ENCODE assay signal across 10 mouse cellular contexts in the genomic region with DNA sequence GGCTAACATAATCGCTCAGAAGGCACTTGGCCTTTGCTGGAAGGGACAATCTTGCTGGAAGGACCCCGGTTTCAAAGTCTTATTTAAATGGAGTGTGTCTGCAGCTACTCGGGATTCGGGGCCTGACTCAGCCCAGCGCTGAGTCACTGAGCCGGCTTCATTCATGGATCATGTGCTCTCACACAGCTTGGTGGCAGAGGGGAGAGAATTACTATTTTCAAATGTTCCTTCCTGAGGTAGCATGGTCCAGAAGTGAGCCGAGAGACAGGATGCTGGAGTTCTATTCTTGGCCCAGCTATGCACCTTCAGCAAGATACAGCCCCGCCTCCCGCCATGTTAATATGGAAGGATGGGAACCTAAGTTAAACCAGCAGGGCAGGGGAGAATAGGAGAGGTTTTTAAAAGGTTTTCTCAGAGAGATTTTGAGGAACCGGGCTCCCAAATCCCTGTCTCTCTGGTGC. TPM values are rescaled to one million over a fixed set of nuclear protein-coding genes. Genes with fewer than 3 reads are reported as not detected.
DNase-seq lines count a peak whose midpoint lies in the region; ATAC-seq lines count a peak whose summit lies in the region.
"Had no signal": no experiment of that assay in that cellular context is flagged by ENCODE, and none has a peak within 500 bp of the region (broad histone marks: within the 10 kb centered on the region; RNA-seq: fewer than 3 reads in every experiment).

No protein-coding gene starts in this region.

- H3K4me2 ChIP-seq in hindbrain, embryonic 11.5 days (replicated peaks; ENCODE audit: low read depth, low read length), result no peak overlapping the region
- peak overlapping the region; percentile 13; the same call in 1 of the 2 replicates for H3K4me2 ChIP-seq in midbrain, embryonic 13.5 days (replicated peaks)
- H3K4me2 ChIP-seq: stomach, embryonic 15.5 days had no signal

- no peak overlapping the region for H3K4me3 ChIP-seq in hindbrain, embryonic 11.5 days (ENCODE audit: low read depth, low read length)
- no peak overlapping the region for H3K4me3 ChIP-seq in midbrain, embryonic 13.5 days (replicated peaks)
- H3K4me3 ChIP-seq: stomach, embryonic 15.5 days had no signal

- peak; percentile 52 for DNase-seq in MN1 (ENCODE audit: low spot score)
- peak; percentile 82 for DNase-seq in cerebellum, adult 9-11 months
- peak; percentile 41 for DNase-seq in hindbrain, embryonic 11.5 days (ENCODE audit: low spot score)
- no peak for DNase-seq in gastrocnemius, adult 8-10 months (ENCODE audit: low spot score in 2 of 2)
- no peak for DNase-seq in thymus, postnatal 14 days
- DNase-seq in c-Kit-positive CD71-positive TER-119-positive erythroid progenitor cells, embryonic 14.5 days (ENCODE audit: low spot score), result no peak
- no peak for DNase-seq in testis, postnatal 10 days (ENCODE audit: low spot score)

- peaks cover 4% of the 10 kb centered on the region; the same call in 1 of the 2 replicates for H3K4me1 ChIP-seq in hindbrain, embryonic 11.5 days (replicated peaks; ENCODE audit: control insufficient read depth, insufficient read depth, low read length)
- H3K4me1 ChIP-seq in midbrain, embryonic 13.5 days (replicated peaks), result peaks cover 52% of the 10 kb centered on the region
- H3K4me1 ChIP-seq: stomach, embryonic 15.5 days had no signal

- no peak overlapping the region for H3K9ac ChIP-seq in hindbrain, embryonic 11.5 days (ENCODE audit: low read depth, low read length)
- no peak overlapping the region for H3K9ac ChIP-seq in midbrain, embryonic 13.5 days (replicated peaks)
- H3K9ac ChIP-seq: stomach, embryonic 15.5 days had no signal

- H3K36me3 ChIP-seq in hindbrain, embryonic 11.5 days (ENCODE audit: control insufficient read depth, insufficient read depth, low read length), result no peaks in the 10 kb centered on the region
- no peaks in the 10 kb centered on the region for H3K36me3 ChIP-seq in midbrain, embryonic 13.5 days
- H3K36me3 ChIP-seq: stomach, embryonic 15.5 days had no signal

- H3K27me3 ChIP-seq in hindbrain, embryonic 11.5 days (ENCODE audit: control insufficient read depth, insufficient read depth, low read length), result no peaks in the 10 kb centered on the region
- H3K27me3 ChIP-seq in midbrain, embryonic 13.5 days, result no peaks in the 10 kb centered on the region
- H3K27me3 ChIP-seq: stomach, embryonic 15.5 days had no signal

- no peaks in the 10 kb centered on the region for H3K9me3 ChIP-seq in hindbrain, embryonic 11.5 days (ENCODE audit: control insufficient read depth, low read length)
- H3K9me3 ChIP-seq in midbrain, embryonic 13.5 days, result no peaks in the 10 kb centered on the region
- H3K9me3 ChIP-seq: stomach, embryonic 15.5 days had no signal

- peak overlapping the region; percentile 55 for H3K27ac ChIP-seq in hindbrain, embryonic 11.5 days (ENCODE audit: low read depth, low read length)
- H3K27ac ChIP-seq in midbrain, embryonic 13.5 days, result peak overlapping the region; percentile 87
- H3K27ac ChIP-seq: macrophage; stomach, embryonic 15.5 days had no signal

- WGBS in hindbrain, embryonic 11.5 days, result 59% methylated on average over 10 of the region's 10 CpGs
- 37% methylated on average over 10 of the region's 10 CpGs for WGBS in midbrain, embryonic 13.5 days

- ATAC-seq in hindbrain, embryonic 11.5 days (ENCODE audit: low FRiP score), result peak; percentile 50; the same call in 1 of the 2 replicates
- peak; percentile 35; the same call in 1 of the 2 replicates for ATAC-seq in midbrain, embryonic 13.5 days

RNA-seq across cellular contexts. Expression of gene Scn8a, which starts 40.8 kb away (rescaled TPM):
- 12.2 and 16.4 TPM in 2 replicates for polyA plus RNA-seq in hindbrain, embryonic 11.5 days (2014; fragmentation: Nextera tagmentation; extraction: Ambion mirVana)
- 20.2 and 23.0 TPM in 2 replicates for polyA plus RNA-seq in midbrain, embryonic 13.5 days (2015; fragmentation: Nextera tagmentation; extraction: Ambion mirVana)
- total RNA-seq in gastrocnemius, adult 8-10 months (2022), result under 1 TPM in 3 of 4 experiments, not detected in 1; 0.12 to 0.22 (median 0.20) TPM
- polyA plus RNA-seq: macrophage had no signal

Comparison
In these comparisons a context has a peak if more than half of its experiments do, and no peak if none do; other contexts are left out.
1. DNase-seq: peak in MN1 (single experiment), cerebellum, adult 9-11 months (single experiment) and hindbrain, embryonic 11.5 days (single experiment); none in gastrocnemius, adult 8-10 months (0 of 2), thymus, postnatal 14 days (single experiment), c-Kit-positive CD71-positive TER-119-positive erythroid progenitor cells, embryonic 14.5 days (single experiment) and testis, postnatal 10 days (single experiment).